Mouse (Mus musculus) intestine, embryonic 14.5 days (tissue): ENCODE results near the gene Prim2. TPM values are rescaled to one million over a fixed set of nuclear protein-coding genes. Genes with fewer than 3 reads are reported as not detected.
A peak's percentile ranks its signal among the peaks of the same experiment; 100 is the strongest.

Source experiments
- ATAC-seq: fragments of 200-750 bp; cut with Nextera tagmentation; replicated peaks from 2 replicates; pipeline ENCODE4 v1.8.0; 2017; ENCODE audit warnings: low read depth, moderate number of reproducible peaks, moderate TSS enrichment, moderate library complexity; ENCODE audit not compliant: low FRiP score, low TSS enrichment
- DNase-seq: peaks from one replicate; pipeline ENCODE4 v3.0.0-alpha.2; 2018; ENCODE audit warnings: low spot score
- H3K27ac ChIP-seq: fragments of 300-500 bp; sonication (generic); 2 replicates; pipeline ENCODE4 v1.5.1; 2014; ENCODE audit warnings: low read depth, mild to moderate bottlenecking, control low read depth
- H3K27me3 ChIP-seq: fragments of 300-500 bp; sonication (generic); replicated peaks from 2 replicates; pipeline ENCODE4 v1.6.1; 2014; ENCODE audit warnings: low read length, control low read depth; ENCODE audit not compliant: control insufficient read depth, insufficient read depth
- H3K36me3 ChIP-seq: fragments of 300-500 bp; sonication (generic); 2 replicates; pipeline ENCODE4 v1.6.1; 2014; ENCODE audit warnings: low read length, control low read depth; ENCODE audit not compliant: control insufficient read depth, insufficient read depth
- H3K4me1 ChIP-seq: fragments of 300-500 bp; sonication (generic); replicated peaks from 2 replicates; pipeline ENCODE4 v1.6.1; 2014; ENCODE audit warnings: low read length, control low read depth, mixed read lengths; ENCODE audit not compliant: control insufficient read depth, insufficient read depth
- H3K4me2 ChIP-seq: fragments of 300-500 bp; sonication (generic); 2 replicates; pipeline ENCODE4 v1.6.1; 2014; ENCODE audit warnings: low read length
- H3K4me3 ChIP-seq: fragments of 300-500 bp; sonication (generic); 2 replicates; pipeline ENCODE4 v1.5.1; 2014; ENCODE audit warnings: low read depth, low read length, control low read depth, mixed read lengths
- H3K9ac ChIP-seq: fragments of 300-500 bp; sonication (generic); 2 replicates; pipeline ENCODE4 v1.6.1; 2014; ENCODE audit warnings: mild to moderate bottlenecking, low read length
- H3K9me3 ChIP-seq: fragments of 300-500 bp; sonication (generic); 2 replicates; pipeline ENCODE4 v1.6.1; 2016; ENCODE audit warnings: low read length, control low read depth; ENCODE audit not compliant: control insufficient read depth
- WGBS: fragments of 180-500 bp; shearing (Covaris S2); extraction: QIAGEN DNeasy Blood & Tissue Kit; methylation state at CpG from one replicate; pipeline ENCODE4 v1.1.7; 2014; 5-methylcytosine and 5-hydroxymethylcytosine counted together
- polyA plus RNA-seq: library from polyadenylated mRNA; unstranded; fragments of >200 nt; fragmentation: Nextera tagmentation; extraction: Ambion mirVana; gene quantifications from 2 replicates; pipeline ENCODE4 v1.2.1, GENCODE M21; 2014

Prim2 gene
- polyA plus RNA-seq, 1 experiment from 2014 or later, result 35.2 TPM

DNA sequence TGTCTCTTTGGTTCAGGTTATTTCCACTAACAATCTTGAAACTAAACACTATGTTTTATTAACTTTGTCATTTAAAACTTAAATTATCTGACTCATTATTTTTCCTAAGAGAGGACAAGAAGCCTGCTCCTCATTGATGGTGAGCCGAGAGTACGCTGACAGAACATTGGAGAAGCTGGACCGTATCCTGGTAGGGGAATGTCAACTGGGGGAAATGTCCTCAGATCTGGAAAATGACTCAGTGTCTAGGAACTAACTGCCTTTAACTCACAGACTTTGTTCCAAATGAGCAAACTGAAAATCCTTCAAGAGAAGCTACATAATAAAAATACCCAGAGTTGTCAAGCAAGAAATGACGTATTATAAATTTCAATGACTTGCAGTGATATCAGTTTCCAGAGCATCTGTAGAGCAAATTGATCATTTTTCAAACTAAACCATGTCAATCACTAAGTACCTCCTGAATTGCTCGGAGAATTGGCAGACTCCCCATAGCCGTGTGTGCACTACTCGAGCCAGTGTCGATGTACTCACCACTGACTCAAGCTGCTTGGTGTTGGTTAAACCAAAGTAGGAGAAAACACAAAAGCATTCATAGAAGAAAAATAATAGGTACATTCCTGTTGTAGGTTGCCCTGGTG is 20.0 kb upstream of the Prim2 start:
- DNase-seq, result no peak

GRCm38 (mm10) chr1:33688810-33689209 is 19.2 kb upstream of the Prim2 start:
- 58% methylated on average over 2 of the region's 2 CpGs for whole genome bisulfite sequencing
- DNase-seq, result no peak

More for the DNA sequence above, 20.0 kb upstream of the Prim2 start:
- H3K4me3 ChIP-seq, result no peak overlapping the region
- no peaks in the 10 kb centered on the region for H3K36me3 ChIP-seq
- no peaks in the 10 kb centered on the region for H3K4me1 ChIP-seq
- ATAC-seq, result no peak
- 82% methylated on average over 8 of the region's 8 CpGs for WGBS
- no peak overlapping the region for H3K27ac ChIP-seq
- H3K9me3 ChIP-seq, result no peaks in the 10 kb centered on the region
- no peak overlapping the region for H3K9ac ChIP-seq
- no peak overlapping the region for H3K4me2 ChIP-seq
- no peaks in the 10 kb centered on the region for H3K27me3 ChIP-seq

DNA sequence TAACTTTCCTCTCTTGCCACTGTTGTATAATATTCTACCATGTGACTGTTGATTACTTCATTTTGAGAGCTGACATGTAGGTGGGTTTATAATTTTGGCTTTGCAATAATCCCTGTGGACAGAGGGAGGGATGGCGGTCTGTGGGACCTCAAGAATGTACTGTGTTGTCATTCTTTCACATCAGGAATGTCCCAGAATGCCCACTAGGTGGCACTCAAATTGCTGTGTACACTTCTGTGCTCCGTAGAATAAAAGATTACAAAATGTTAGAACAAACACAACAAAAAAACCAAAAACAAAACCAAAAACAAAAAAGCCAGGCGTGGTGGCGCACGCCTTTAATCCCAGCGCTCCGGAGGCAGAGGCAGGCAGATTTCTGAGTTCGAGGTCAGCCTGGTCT is 14.9 kb upstream of the Prim2 start:
- H3K9me3 ChIP-seq, result no peaks in the 10 kb centered on the region
- H3K4me1 ChIP-seq, result no peaks in the 10 kb centered on the region
- H3K36me3 ChIP-seq, result no peaks in the 10 kb centered on the region
- H3K4me2 ChIP-seq, result no peak overlapping the region
- no peak for DNase-seq
- no peak overlapping the region for H3K9ac ChIP-seq
- 71% methylated on average over 8 of the region's 8 CpGs for WGBS
- ATAC-seq, result no peak
- H3K27ac ChIP-seq, result no peak overlapping the region
- H3K4me3 ChIP-seq, result no peak overlapping the region
- no peaks in the 10 kb centered on the region for H3K27me3 ChIP-seq

More at GRCm38 (mm10) chr1:33688810-33689209, 19.2 kb upstream of the Prim2 start:
- no peaks in the 10 kb centered on the region for H3K36me3 ChIP-seq
- H3K4me2 ChIP-seq, result no peak overlapping the region
- no peak for ATAC-seq
- H3K27me3 ChIP-seq, result no peaks in the 10 kb centered on the region
- H3K4me3 ChIP-seq, result no peak overlapping the region
- H3K9ac ChIP-seq, result no peak overlapping the region
- H3K4me1 ChIP-seq, result no peaks in the 10 kb centered on the region
- H3K27ac ChIP-seq, result no peak overlapping the region
- no peaks in the 10 kb centered on the region for H3K9me3 ChIP-seq

DNA sequence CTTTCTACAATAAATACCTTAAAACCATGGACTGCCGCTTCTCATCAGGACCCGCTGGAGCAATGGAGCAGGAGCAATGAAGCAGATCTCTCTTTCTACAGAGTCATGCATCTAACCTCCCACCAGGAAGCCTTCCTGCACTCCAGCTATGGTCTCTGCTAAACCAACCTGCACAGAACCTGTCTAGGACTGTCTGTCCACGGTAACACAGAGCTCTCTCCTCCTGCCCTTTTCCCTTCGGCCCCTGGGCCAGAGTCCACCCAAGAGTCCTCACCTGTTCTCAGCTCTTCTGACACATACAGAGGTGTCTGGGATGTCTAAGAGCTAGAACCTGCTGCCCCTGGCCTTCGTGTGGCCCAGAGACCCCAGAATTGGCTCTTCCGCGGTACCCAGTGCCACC is 11.3 kb upstream of the Prim2 start:
- WGBS, result 91% methylated on average over 7 of the region's 7 CpGs
- no peak overlapping the region for H3K27ac ChIP-seq
- H3K4me2 ChIP-seq, result no peak overlapping the region
- H3K36me3 ChIP-seq, result no peaks in the 10 kb centered on the region
- ATAC-seq (no peak), DNase-seq (no peak)
- H3K4me1 ChIP-seq, result no peaks in the 10 kb centered on the region
- H3K4me3 ChIP-seq, result no peak overlapping the region
- H3K9me3 ChIP-seq, result no peaks in the 10 kb centered on the region
- H3K27me3 ChIP-seq, result no peaks in the 10 kb centered on the region
- no peak overlapping the region for H3K9ac ChIP-seq

DNA sequence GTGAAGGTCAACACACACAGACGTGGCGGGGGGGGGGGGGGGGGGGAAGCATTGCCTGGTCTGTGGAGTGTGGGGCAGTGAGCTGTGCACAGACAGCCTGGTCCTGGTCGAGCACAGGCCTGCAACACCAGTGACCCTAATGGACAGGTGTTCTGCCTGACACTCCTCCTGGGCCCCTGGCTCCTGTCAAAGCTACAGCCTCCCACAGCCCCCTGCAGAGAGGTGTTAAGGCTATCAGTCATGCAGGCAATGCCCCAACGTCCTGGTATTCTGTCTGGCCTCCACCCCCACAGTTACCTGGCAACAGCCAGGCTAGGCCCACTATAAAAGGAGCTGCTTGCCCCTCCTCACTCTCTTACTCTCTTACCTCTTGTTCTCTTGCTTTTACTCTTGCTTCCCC is 10.8 kb upstream of the Prim2 start:
- Histone ChIP-seq H3K4me2 (no peak overlapping the region), H3K4me3 (no peak overlapping the region), H3K27ac (no peak overlapping the region), H3K4me1 (no peaks in the 10 kb centered on the region), H3K9ac (no peak overlapping the region), H3K27me3 (no peaks in the 10 kb centered on the region), H3K36me3 (no peaks in the 10 kb centered on the region), H3K9me3 (no peaks in the 10 kb centered on the region)
- DNase-seq, result no peak
- 47% methylated on average over 3 of the region's 4 CpGs for WGBS
- no peak for ATAC-seq

- H3K4me3 ChIP-seq, result no peak overlapping the region
- no peaks in the 10 kb centered on the region for H3K27me3 ChIP-seq
- H3K9me3 ChIP-seq, result no peaks in the 10 kb centered on the region
- DNase-seq (no peak), ATAC-seq (no peak)
- H3K36me3 ChIP-seq, result no peaks in the 10 kb centered on the region
- no peak overlapping the region for H3K27ac ChIP-seq
- no peak overlapping the region for H3K9ac ChIP-seq
- peaks cover 4% of the 10 kb centered on the region; the same call in 1 of the 2 replicates for H3K4me1 ChIP-seq
- peak overlapping the region; percentile 9; the same call in 1 of the 2 replicates for H3K4me2 ChIP-seq
- 41% methylated on average over 17 of the region's 17 CpGs for WGBS
Observed at GRCm38 (mm10) chr1:33673158-33673960, 3.8 kb upstream of the Prim2 start.

DNA sequence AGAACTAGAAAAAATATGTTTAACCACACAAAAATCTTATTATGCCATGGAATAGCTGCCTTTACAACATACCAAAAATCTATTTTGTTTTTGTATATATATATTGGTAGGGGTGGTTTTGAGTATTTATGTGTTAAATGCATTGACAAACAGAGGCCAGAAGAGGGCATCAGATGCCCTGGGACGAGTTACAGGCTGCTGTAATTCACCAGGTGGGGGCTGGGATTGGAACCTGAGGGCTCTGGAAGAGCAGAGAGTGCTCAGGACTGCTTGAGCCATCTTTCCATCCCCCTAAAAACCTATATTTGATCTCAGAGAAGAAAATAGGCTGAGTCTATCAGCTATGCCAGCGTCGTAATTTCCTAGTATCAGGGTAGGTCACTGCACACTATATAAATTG is 2.9 kb upstream of the Prim2 start:
- Histone ChIP-seq H3K9me3 (no peaks in the 10 kb centered on the region), H3K4me3 (no peak overlapping the region), H3K4me2 (no peak overlapping the region), H3K36me3 (no peaks in the 10 kb centered on the region), H3K27me3 (no peaks in the 10 kb centered on the region), H3K27ac (no peak overlapping the region), H3K4me1 (peaks cover 4% of the 10 kb centered on the region; the same call in 1 of the 2 replicates), H3K9ac (no peak overlapping the region)
- 18% methylated on average over 3 of the region's 3 CpGs for WGBS
- DNase-seq (no peak), ATAC-seq (no peak)

- Histone ChIP-seq H3K36me3 (no peaks in the 10 kb centered on the region), H3K27me3 (no peaks in the 10 kb centered on the region), H3K4me1 (peaks cover 4% of the 10 kb centered on the region; the same call in 1 of the 2 replicates), H3K9ac (no peak overlapping the region), H3K4me2 (no peak overlapping the region), H3K27ac (no peak overlapping the region), H3K9me3 (no peaks in the 10 kb centered on the region), H3K4me3 (no peak overlapping the region)
- no peak for ATAC-seq
- WGBS, result 63% methylated on average over 3 of the region's 3 CpGs
- no peak for DNase-seq
Observed at GRCm38 (mm10) chr1:33672083-33672482, 2.5 kb upstream of the Prim2 start.
